Mouse (Mus musculus): ENCODE measurements at regions not wholly inside any gene's neighbourhood (a gene's known extent, or its start where the extent isn't known, plus 50 kb on each side); places are given as distances from the start of the nearest gene placed in this dataset.

GRCm38 (mm10) chr4:75329511-75330171 is 51.5 kb upstream of the Dmac1 start:
- no peaks in the 10 kb centered on the region for H3K27me3 ChIP-seq
- no peak overlapping the region for H3K4me2 ChIP-seq
- ATAC-seq (ENCODE audit: insufficient number of reproducible peaks, insufficient read depth, low FRiP score, low TSS enrichment, low read depth): peak; percentile 88
- 22% methylated on average over 6 of the region's 6 CpGs for WGBS
- H3K4me1 ChIP-seq (replicated peaks): 0 out of 2 replicates have a peak, but pooled peaks cover 2% of the 10 kb centered on the region
- no peak overlapping the region for H3K9ac ChIP-seq (replicated peaks)
- H3K4me3 ChIP-seq (replicated peaks): no peak overlapping the region
- H3K27ac ChIP-seq: peak overlapping the region; percentile 69
- H3K9me3 ChIP-seq: no peaks in the 10 kb centered on the region
- H3K36me3 ChIP-seq: no peaks in the 10 kb centered on the region

Measured in limb, embryonic 12.5 days (tissue).